Mouse (Mus musculus) lung, embryonic 14.5 days (tissue): ENCODE data around the gene 4930404N11Rik. TPM values are rescaled to one million over a fixed set of nuclear protein-coding genes. Genes with fewer than 3 reads are reported as not detected.
A peak's percentile ranks its signal among the peaks of the same experiment; 100 is the strongest.

Experiments
- ATAC-seq: fragments of 200-750 bp; cut with Nextera tagmentation; 2 replicates; pipeline ENCODE4 v1.8.0; 2017; ENCODE audit warnings: mild to moderate bottlenecking, moderate TSS enrichment, moderate library complexity; ENCODE audit not compliant: insufficient read depth
- DNase-seq: peaks from one replicate; pipeline ENCODE4 v3.0.0-alpha.2; 2015
- H3K27ac ChIP-seq: fragments of 300-500 bp; sonication (generic); 2 replicates; pipeline ENCODE4 v1.5.1; 2014; ENCODE audit warnings: low read depth, mild to moderate bottlenecking, moderate library complexity
- H3K27me3 ChIP-seq: fragments of 300-500 bp; sonication (generic); 2 replicates; pipeline ENCODE4 v1.6.1; 2014; ENCODE audit warnings: low read length, control low read depth; ENCODE audit not compliant: insufficient read depth
- H3K36me3 ChIP-seq: fragments of 300-500 bp; sonication (generic); 2 replicates; pipeline ENCODE4 v1.6.1; 2014; ENCODE audit warnings: control low read depth; ENCODE audit not compliant: insufficient read depth
- H3K4me1 ChIP-seq: fragments of 300-500 bp; sonication (generic); 2 replicates; pipeline ENCODE4 v1.6.1; 2014; ENCODE audit warnings: antibody characterized with exemption, control low read depth; ENCODE audit not compliant: insufficient read depth
- H3K4me2 ChIP-seq: fragments of 300-500 bp; sonication (generic); 2 replicates; pipeline ENCODE4 v1.6.1; 2014; ENCODE audit warnings: mild to moderate bottlenecking
- H3K4me3 ChIP-seq: fragments of 300-500 bp; sonication (generic); 2 replicates; pipeline ENCODE4 v1.5.1; 2014; ENCODE audit warnings: low read depth, low read length
- H3K9ac ChIP-seq: fragments of 300-500 bp; sonication (generic); 2 replicates; pipeline ENCODE4 v1.6.1; 2014
- H3K9me3 ChIP-seq: fragments of 300-500 bp; sonication (generic); 2 replicates; pipeline ENCODE4 v1.6.1; 2016; ENCODE audit warnings: low read depth, low read length, control low read depth
- CTCF ChIP-seq: IDR thresholded peaks from 2 replicates; pipeline ENCODE4 v1.5.1; 2016; ENCODE audit warnings: antibody characterized with exemption, low read depth
- WGBS: fragments of 180-500 bp; shearing (Covaris S2); extraction: QIAGEN DNeasy Blood & Tissue Kit; methylation state at CpG from one replicate; pipeline ENCODE4 v1.1.7; 2014; 5-methylcytosine and 5-hydroxymethylcytosine counted together
- polyA plus RNA-seq: library from polyadenylated mRNA; unstranded; fragments of >200 nt; fragmentation: Nextera tagmentation; extraction: Ambion mirVana; gene quantifications from 2 replicates; pipeline ENCODE4 v1.2.1, GENCODE M21; 2014

4930404N11Rik gene
- polyA plus RNA-seq, 1 experiment from 2014 or later = 0.92 TPM

GRCm38 (mm10) chr10:81377362-81377664 is 11.7 kb upstream of the 4930404N11Rik start:
- H3K9ac ChIP-seq = peak overlapping the region; percentile 95
- no peaks in the 10 kb centered on the region for H3K9me3 ChIP-seq
- peaks cover 9% of the 10 kb centered on the region for H3K4me1 ChIP-seq
- peak overlapping the region; percentile 71 for H3K4me2 ChIP-seq
- no peak for TF ChIP-seq CTCF
- H3K27me3 ChIP-seq = no peaks in the 10 kb centered on the region
- 44% methylated on average over 2 of the region's 2 CpGs for WGBS
- H3K27ac ChIP-seq = peak overlapping the region; percentile 83
- peaks cover 42% of the 10 kb centered on the region for H3K36me3 ChIP-seq
- no peak for DNase-seq
- ATAC-seq = no peak
- peak overlapping the region; percentile 89 for H3K4me3 ChIP-seq

GRCm38 (mm10) chr10:81376561-81377361 is 11.1 kb upstream of the 4930404N11Rik start:
- H3K36me3 ChIP-seq = peaks cover 48% of the 10 kb centered on the region
- DNase-seq = peak; percentile 44
- ATAC-seq = no peak
- H3K27me3 ChIP-seq = no peaks in the 10 kb centered on the region
- H3K9ac ChIP-seq = peak overlapping the region; percentile 95
- 30% methylated on average over 6 of the region's 6 CpGs for WGBS
- H3K4me3 ChIP-seq = peak overlapping the region; percentile 89
- peak overlapping the region; percentile 71 for H3K4me2 ChIP-seq
- no peaks in the 10 kb centered on the region for H3K9me3 ChIP-seq
- peaks cover 9% of the 10 kb centered on the region for H3K4me1 ChIP-seq
- TF ChIP-seq CTCF = no peak
- H3K27ac ChIP-seq = no peak overlapping the region

DNA sequence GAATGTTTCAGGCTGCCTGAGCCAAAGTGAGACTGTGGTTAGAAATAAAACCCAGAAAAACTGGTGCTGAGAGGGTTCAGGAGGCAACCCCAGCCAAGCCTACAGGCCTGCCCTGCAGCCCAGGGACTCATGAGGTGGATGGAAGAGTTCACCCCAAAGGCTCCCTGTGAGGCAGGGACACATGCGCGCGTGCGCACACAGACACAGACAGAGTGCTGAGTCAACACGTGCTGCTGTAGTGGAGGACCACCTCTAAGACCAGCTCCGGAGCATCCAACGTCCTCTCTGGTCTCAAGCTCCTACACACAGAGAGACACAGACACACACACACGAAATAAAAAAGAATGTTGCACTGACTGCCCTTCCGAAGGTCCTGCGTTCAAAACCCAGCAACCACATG is 9.7 kb upstream of the 4930404N11Rik start:
- WGBS = 89% methylated on average over 10 of the region's 10 CpGs
- ATAC-seq = no peak
- no peak overlapping the region; the same call in 1 of the 2 replicates for H3K4me2 ChIP-seq

GRCm38 (mm10) chr10:81367207-81367495 is 1.5 kb upstream of the 4930404N11Rik start:
- no peak for DNase-seq
- no peak overlapping the region for H3K9ac ChIP-seq
- TF ChIP-seq CTCF = no peak
- H3K4me1 ChIP-seq = peaks cover 22% of the 10 kb centered on the region
- H3K36me3 ChIP-seq = peaks cover 65% of the 10 kb centered on the region
- H3K27ac ChIP-seq = no peak overlapping the region
- peaks cover 8% of the 10 kb centered on the region; the same call in 1 of the 2 replicates for H3K27me3 ChIP-seq
- ATAC-seq = no peak
- H3K4me3 ChIP-seq = no peak overlapping the region
- 72% methylated on average over 6 of the region's 6 CpGs for WGBS
- no peaks in the 10 kb centered on the region for H3K9me3 ChIP-seq
- no peak overlapping the region for H3K4me2 ChIP-seq

More for the DNA sequence above, 9.7 kb upstream of the 4930404N11Rik start:
- Histone ChIP-seq H3K4me3 (no peak overlapping the region), H3K9ac (no peak overlapping the region), H3K36me3 (peaks cover 62% of the 10 kb centered on the region), H3K4me1 (peaks cover 9% of the 10 kb centered on the region), H3K27me3 (no peaks in the 10 kb centered on the region), H3K27ac (no peak overlapping the region), H3K9me3 (no peaks in the 10 kb centered on the region)
- no peak for DNase-seq
- no peak for TF ChIP-seq CTCF

- peaks cover 60% of the 10 kb centered on the region for H3K36me3 ChIP-seq
- TF ChIP-seq CTCF = no peak
- no peak for ATAC-seq
- peaks cover 8% of the 10 kb centered on the region; the same call in 1 of the 2 replicates for H3K27me3 ChIP-seq
- no peak overlapping the region for H3K9ac ChIP-seq
- H3K27ac ChIP-seq = no peak overlapping the region
- 73% methylated on average over 6 of the region's 6 CpGs for WGBS
- no peak for DNase-seq
- no peak overlapping the region for H3K4me3 ChIP-seq
- peaks cover 25% of the 10 kb centered on the region for H3K4me1 ChIP-seq
- no peaks in the 10 kb centered on the region for H3K9me3 ChIP-seq
- H3K4me2 ChIP-seq = no peak overlapping the region
Measured at GRCm38 (mm10) chr10:81366477-81367206, 1.0 kb upstream of the 4930404N11Rik start.

DNA sequence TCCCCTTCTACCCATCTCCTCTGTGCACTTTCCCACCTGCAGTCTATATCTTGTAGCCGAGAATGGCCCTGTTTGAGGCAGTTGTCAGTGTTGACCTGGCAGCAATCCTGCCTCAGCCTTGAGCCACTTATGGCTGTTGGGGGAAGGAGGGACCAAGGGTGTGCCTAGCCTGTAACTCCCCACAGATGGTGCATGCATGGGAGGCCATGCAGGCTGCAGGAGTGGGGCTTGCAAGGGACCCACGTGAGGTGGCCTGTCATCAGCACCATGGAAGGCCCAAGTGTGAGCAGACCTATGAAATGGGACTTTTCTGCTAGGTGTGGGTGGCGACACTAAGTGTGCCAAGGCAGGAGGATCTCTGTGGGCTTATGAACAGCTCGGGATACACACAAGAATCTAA is 543 bp downstream of the 4930404N11Rik start:
- ATAC-seq (no peak; the same call in none of the 2 replicates), DNase-seq (no peak)
- H3K4me1 ChIP-seq = peaks cover 28% of the 10 kb centered on the region
- H3K4me2 ChIP-seq = peak overlapping the region; percentile 60
- TF ChIP-seq CTCF = no peak
- H3K27ac ChIP-seq = no peak overlapping the region
- H3K27me3 ChIP-seq = peaks cover 8% of the 10 kb centered on the region; the same call in 1 of the 2 replicates
- no peak overlapping the region for H3K9ac ChIP-seq
- peaks cover 52% of the 10 kb centered on the region for H3K36me3 ChIP-seq
- H3K4me3 ChIP-seq = no peak overlapping the region
- no peaks in the 10 kb centered on the region for H3K9me3 ChIP-seq
- WGBS = 26% methylated on average over 4 of the region's 4 CpGs

DNA sequence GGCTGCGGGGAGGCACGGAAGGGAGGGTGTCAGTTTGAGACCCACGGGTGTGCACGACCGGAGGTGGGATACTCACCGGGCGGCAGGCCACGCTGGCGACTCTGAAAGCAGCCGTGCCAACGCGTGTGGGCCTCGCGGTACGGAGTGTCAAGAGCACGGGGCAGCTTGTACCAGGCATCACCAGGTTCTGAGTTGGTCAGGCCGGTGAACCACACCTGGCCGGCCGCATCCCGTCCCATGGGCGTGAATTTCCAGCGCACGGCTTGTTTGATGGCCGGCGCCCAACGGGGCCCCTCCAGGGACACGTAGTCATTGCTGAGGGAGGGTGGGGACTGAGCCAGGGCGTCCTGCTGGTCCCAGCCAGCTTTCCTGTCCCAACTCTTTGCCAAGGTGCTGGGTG is 950 bp downstream of the 4930404N11Rik start:
- Histone ChIP-seq H3K4me3 (peak overlapping the region; percentile 34), H3K4me2 (peak overlapping the region; percentile 60), H3K27ac (no peak overlapping the region), H3K9ac (0 out of 2 replicates have a peak overlapping the region, but pooled peaks have one; percentile 39), H3K9me3 (no peaks in the 10 kb centered on the region), H3K4me1 (peaks cover 28% of the 10 kb centered on the region), H3K36me3 (peaks cover 51% of the 10 kb centered on the region), H3K27me3 (peaks cover 8% of the 10 kb centered on the region; the same call in 1 of the 2 replicates)
- DNase-seq (peak; percentile 50), ATAC-seq (no peak; the same call in 1 of the 2 replicates)
- 10% methylated on average over 28 of the region's 28 CpGs for WGBS
- no peak for TF ChIP-seq CTCF
